ENCODE assay signal across 8 mouse cellular contexts in genomic region chr1:189756306-189757053, GRCm38 (mm10). TPM values are rescaled to one million over a fixed set of nuclear protein-coding genes. Genes with fewer than 3 reads are reported as not detected.
A peak's percentile ranks its signal among the peaks of the same experiment; 100 is the strongest.
DNase-seq lines count a peak whose midpoint lies in the region; ATAC-seq and TF ChIP-seq lines count a peak whose summit lies in the region.

No protein-coding gene starts in this region.

- H3K9me3 ChIP-seq in heart, embryonic 15.5 days (replicated peaks) = no peaks in the 10 kb centered on the region

- H3K4me3 ChIP-seq in gastrocnemius, adult 2 months = peak overlapping the region; percentile 23
- no peak overlapping the region for H3K4me3 ChIP-seq in heart, embryonic 15.5 days

- H3K27me3 ChIP-seq in heart, embryonic 15.5 days = no peaks in the 10 kb centered on the region

- no peak overlapping the region for H3K9ac ChIP-seq in heart, embryonic 15.5 days

- no peak overlapping the region; the same call in 1 of the 2 replicates for H3K4me2 ChIP-seq in heart, embryonic 15.5 days

- peaks cover 44% of the 10 kb centered on the region for H3K4me1 ChIP-seq in heart, embryonic 15.5 days (replicated peaks)

- no peak for TF ChIP-seq CTCF in gastrocnemius, adult 2 months (IDR thresholded peaks at IDR 0.05)

- H3K36me3 ChIP-seq in heart, embryonic 15.5 days = no peaks in the 10 kb centered on the region

- 38% methylated on average over 19 of the region's 19 CpGs for WGBS in heart, embryonic 15.5 days

- H3K27ac ChIP-seq in gastrocnemius, adult 2 months = peak overlapping the region; percentile 46
- peak overlapping the region; percentile 17; the same call in 1 of the 2 replicates for H3K27ac ChIP-seq in heart, embryonic 15.5 days

- intact Hi-C loops in gastrocnemius, adult 2 months (cut with DNase I) = loop anchor here (5.0 kb wide), 1 partner anchor 51 kb away; no protein-coding TSS in a partner anchor
- intact Hi-C loops in left cerebral cortex, postnatal 10 days (cut with DNase I) = no loop called here

- no peak for DNase-seq in gastrocnemius, adult 2 months
- no peak for DNase-seq in gastrocnemius, adult 18-20 months (ENCODE audit: low spot score)
- DNase-seq in cerebellum, postnatal 10 days = peak; percentile 74 to 81
- DNase-seq in kidney, postnatal 36 days = peak; percentile 39 to 48
- peak; percentile 43 for DNase-seq in lung, postnatal 36 days
- DNase-seq in left cerebral cortex, postnatal 10 days (ENCODE audit: extremely low spot score in 1 of 2, low spot score in 2 of 2) = no peak

- ATAC-seq in heart, embryonic 15.5 days (replicated peaks; ENCODE audit: insufficient number of reproducible peaks, insufficient read depth, low FRiP score, low read depth) = no peak; the same call in 1 of the 2 replicates
- ATAC-seq in CD4-positive, CD25-positive, alpha-beta regulatory T cell, adult 4 months = no peak

RNA-seq across cellular contexts. Expression of gene Ptpn14, which starts 28.4 kb away (rescaled TPM):
- 10 to 100 TPM in 1 of 2 experiments, 1 to 10 TPM in 1; 9.3 to 15.1 TPM for total RNA-seq in gastrocnemius, adult 2 months (2021)
- 10 to 100 TPM; 14.5 to 15.0 TPM for total RNA-seq in gastrocnemius, adult 18-20 months (2021)
- 7.0 and 10.2 TPM in 2 replicates for polyA plus RNA-seq in heart, embryonic 15.5 days (2015; fragmentation: Nextera tagmentation; extraction: Ambion mirVana)
- under 1 TPM; 0.11 to 0.38 TPM for polyA plus RNA-seq in CD4-positive, CD25-positive, alpha-beta regulatory T cell, adult 4 months (2017; shearing (Covaris generic))
- total RNA-seq in left cerebral cortex, postnatal 10 days (2021) = 1 to 10 TPM; 9.2 to 9.5 TPM

Comparison
In these comparisons a context has a peak if more than half of its experiments do, and no peak if none do; other contexts are left out.
1. DNase-seq: peak in cerebellum, postnatal 10 days (2 of 2), kidney, postnatal 36 days (2 of 2) and lung, postnatal 36 days (single experiment); none in gastrocnemius, adult 2 months (single experiment), gastrocnemius, adult 18-20 months (single experiment) and left cerebral cortex, postnatal 10 days (0 of 2).